Mouse (Mus musculus) CH12.LX (cell line): ENCODE measurements around the gene Adam11.

Experiments used
- CTCF ChIP-seq, 2 experiments: IDR thresholded peaks in 1 of 2; conservative IDR thresholded peaks in 1 of 2; 2 replicates each; pipeline ENCODE4 v1.5.1; 2011 to 2012; ENCODE audit warnings: low read depth in 2 of 2, low read length in 2 of 2, improper control_type of control experiment in 1 of 2, inconsistent platforms in 1 of 2, mild to moderate bottlenecking in 1 of 2, moderate library complexity in 1 of 2
- MAFK ChIP-seq: IDR thresholded peaks from 2 replicates; pipeline ENCODE4 v1.6.1; 2011; ENCODE audit warnings: low read length, improper control_type of control experiment; ENCODE audit not compliant: insufficient replicate concordance
- MAX ChIP-seq: IDR thresholded peaks from 2 replicates; pipeline ENCODE4 v1.6.1; 2011; ENCODE audit warnings: low read length, improper control_type of control experiment
- POLR2A ChIP-seq: IDR thresholded peaks from 2 replicates; pipeline ENCODE4 v1.6.1; 2011; ENCODE audit warnings: low read depth, mild to moderate bottlenecking, improper control_type of control experiment, low read length

- TF ChIP-seq POLR2A (no peak), MAX (no peak), CTCF (conservative IDR thresholded peaks at IDR 0.05 in 1 of 2, IDR thresholded peaks at IDR 0.05 in 1 of 2; ENCODE audit: low read depth in 2 of 2, low read length in 2 of 2) (no peak), MAFK (no peak)
Measured at GRCm38 (mm10) chr11:102753591-102754324, 7.5 kb upstream of the Adam11 start.
